Mouse (Mus musculus) heart, postnatal 10 days (tissue): ENCODE measurements at regions not wholly inside any gene's neighbourhood (a gene's known extent, or its start where the extent isn't known, plus 50 kb on each side); places are given as distances from the start of the nearest gene placed in this dataset.

Source experiments
- DNase-seq, 2 experiments: peaks; one replicate each; pipeline ENCODE4 v3.0.0; 2021
- intact Hi-C: fragments of 180-260 bp; cut with DNase I; formaldehyde crosslinking; loops from one replicate; pipeline ENCODE4 v1.15.1; 2025

DNA sequence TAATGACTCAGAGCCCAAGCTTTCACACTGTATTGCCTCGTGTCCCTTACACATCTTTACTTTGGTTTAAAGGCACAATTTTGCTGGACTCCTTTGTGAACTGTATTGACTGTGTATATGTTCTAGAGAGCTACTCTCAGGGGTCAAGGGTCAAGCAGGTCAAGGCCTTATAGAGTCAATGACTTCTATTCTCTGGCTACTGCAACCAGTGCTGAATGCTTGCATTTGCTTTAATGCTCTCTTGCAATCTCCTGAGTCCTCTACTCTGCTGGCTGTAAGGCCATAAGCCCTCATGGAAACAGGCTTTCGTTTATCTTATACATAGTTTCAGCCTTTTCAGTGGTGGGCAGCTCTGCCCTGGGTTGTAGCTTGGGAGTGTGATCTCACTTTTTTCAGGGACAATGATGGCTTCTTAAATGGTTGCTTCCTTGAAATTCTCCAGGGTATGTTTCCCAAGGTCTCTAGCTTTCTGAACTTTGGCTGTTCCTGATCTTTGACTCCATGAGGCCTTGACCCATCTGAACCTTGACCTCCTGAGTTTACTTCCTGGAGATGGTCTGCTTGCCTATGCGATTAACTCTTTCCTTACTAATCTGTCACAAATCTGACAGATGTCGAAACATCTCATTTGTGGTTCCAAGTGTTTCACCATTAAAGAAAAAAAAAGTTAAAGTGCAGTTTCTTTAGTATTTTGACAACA, 433.8 kb upstream of the Dph6 start:
- peak in 1 of 2 experiments; percentile 2 for DNase-seq
- intact Hi-C loops, result no loop called here

GRCm38 (mm10) chr2:115090430-115091175, 435.8 kb upstream of the Dph6 start:
- intact Hi-C loops, result no loop called here
- DNase-seq, result no peak

GRCm38 (mm10) chr2:115095351-115095750, 440.6 kb upstream of the Dph6 start:
- DNase-seq, result no peak
- intact Hi-C loops, result no loop called here

DNA sequence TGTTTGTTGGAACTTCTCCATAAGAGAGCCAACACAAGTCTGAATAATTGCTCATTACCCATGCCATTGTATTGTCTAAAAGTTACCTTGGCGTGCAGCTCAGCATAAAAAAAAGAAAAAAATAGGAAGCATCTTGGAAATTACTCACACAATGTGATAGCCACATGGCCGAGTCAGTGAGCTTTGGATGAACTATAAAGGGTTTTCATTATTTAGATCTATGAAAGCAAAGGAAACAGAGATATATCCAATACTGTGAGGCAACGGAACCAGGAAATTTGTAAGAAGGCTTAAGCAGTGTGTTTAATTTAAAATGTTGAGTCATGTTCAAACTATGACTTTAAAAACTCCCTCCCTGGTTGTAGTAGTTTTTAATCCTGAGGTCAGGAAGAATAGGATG, 446.7 kb upstream of the Dph6 start:
- intact Hi-C loops, result no loop called here
- DNase-seq, result peak in 1 of 2 experiments; percentile 5

GRCm38 (mm10) chr2:115119429-115120205, 461.9 kb upstream of the BC052040 start:
- intact Hi-C loops, result no loop called here
- DNase-seq, result no peak

DNA sequence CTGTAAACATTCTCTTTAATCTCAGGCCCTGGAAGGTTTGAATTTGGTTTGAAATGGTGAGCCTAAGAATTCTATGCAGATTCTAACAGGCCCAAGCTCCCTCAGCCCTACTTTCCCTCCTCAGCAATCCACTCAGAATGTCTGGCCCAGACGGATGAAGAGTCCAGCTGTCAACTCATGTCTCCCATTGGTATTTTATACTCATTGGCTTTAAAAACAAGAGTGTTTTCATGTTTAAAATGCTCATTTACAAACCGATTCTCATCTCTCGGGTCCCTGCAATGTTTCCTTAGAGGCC, 461.4 kb upstream of the BC052040 start:
- no peak for DNase-seq
- intact Hi-C loops, result no loop called here

- DNase-seq, result no peak
- intact Hi-C loops, result no loop called here
These were observed 454.7 kb upstream of the BC052040 start for GRCm38 (mm10) chr2:115126625-115127369.

- intact Hi-C loops, result no loop called here
- DNase-seq, result no peak
These were observed 449.8 kb upstream of the BC052040 start for GRCm38 (mm10) chr2:115131746-115132145.

DNA sequence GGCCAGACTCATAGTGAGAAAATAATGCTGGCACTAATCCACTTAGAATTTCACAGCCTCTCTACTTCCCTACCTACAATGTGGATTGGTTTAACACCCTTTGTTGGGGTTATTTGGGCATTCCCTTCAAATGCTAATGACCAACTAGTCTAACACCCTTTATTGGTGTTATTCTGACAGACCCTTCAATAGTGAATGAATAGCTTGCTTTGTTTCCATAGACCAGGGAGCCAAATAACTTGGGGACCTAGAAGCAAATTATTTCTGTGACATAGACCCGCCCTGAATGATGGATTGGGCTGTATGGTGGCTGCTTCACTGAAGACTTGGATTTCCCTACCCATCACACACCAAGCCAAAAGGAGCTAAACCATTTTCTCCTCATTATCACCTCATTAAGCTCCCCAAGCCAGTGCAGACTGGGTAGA, 449.3 kb upstream of the BC052040 start:
- intact Hi-C loops, result no loop called here
- no peak for DNase-seq

GRCm38 (mm10) chr2:115141416-115141815, 440.1 kb upstream of the BC052040 start:
- peak in 1 of 2 experiments; percentile 4 for DNase-seq
- intact Hi-C loops, result no loop called here

- intact Hi-C loops, result no loop called here
- DNase-seq, result no peak
These were observed 409.4 kb upstream of the BC052040 start for GRCm38 (mm10) chr2:115172111-115172510.

DNA sequence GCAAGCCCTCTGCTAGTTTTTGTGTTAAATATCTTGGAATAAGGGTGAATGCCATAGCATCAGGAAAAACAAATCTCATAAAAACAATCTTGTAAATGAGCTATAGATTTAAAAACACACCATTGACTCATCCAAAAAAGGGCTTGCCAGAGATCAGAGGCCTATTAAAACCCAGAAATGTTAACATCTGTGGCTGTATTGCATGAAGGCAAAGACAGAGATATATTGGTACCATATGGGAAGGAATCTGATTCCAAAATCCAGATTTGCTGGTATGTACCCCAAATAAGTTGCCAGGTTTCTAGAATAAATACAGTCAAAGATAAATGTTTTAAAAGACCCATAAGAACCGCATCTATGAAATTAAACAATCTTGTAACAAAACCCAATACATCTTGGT, 404.4 kb upstream of the BC052040 start:
- DNase-seq, result no peak
- intact Hi-C loops, result no loop called here

GRCm38 (mm10) chr2:115177896-115178295, 403.6 kb upstream of the BC052040 start:
- DNase-seq, result no peak
- intact Hi-C loops, result no loop called here

DNA sequence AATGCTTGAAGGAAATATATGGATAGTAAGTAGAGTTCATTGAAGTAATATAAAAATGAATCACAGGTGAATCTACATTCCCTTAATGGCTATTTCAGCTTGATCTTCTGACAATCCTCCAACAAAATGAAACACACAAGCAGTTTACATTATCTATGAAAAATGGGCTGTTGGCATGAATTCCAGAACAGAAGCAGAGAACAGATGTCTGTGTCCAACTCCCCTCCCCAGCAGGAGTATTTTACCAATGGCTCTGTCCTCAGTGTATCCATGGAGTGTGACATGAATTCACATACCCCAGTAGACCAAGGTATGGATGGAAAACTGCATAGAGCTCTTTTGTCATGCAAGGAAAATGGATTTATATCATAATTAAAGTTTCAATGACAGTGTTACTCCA, 370.3 kb upstream of the BC052040 start:
- no peak for DNase-seq
- intact Hi-C loops, result no loop called here

- DNase-seq, result no peak
- intact Hi-C loops, result no loop called here
These were observed 368.1 kb upstream of the BC052040 start for GRCm38 (mm10) chr2:115213181-115213970.

- intact Hi-C loops, result no loop called here
- DNase-seq, result no peak
These were observed 367.2 kb upstream of the BC052040 start for GRCm38 (mm10) chr2:115214292-115214691.

DNA sequence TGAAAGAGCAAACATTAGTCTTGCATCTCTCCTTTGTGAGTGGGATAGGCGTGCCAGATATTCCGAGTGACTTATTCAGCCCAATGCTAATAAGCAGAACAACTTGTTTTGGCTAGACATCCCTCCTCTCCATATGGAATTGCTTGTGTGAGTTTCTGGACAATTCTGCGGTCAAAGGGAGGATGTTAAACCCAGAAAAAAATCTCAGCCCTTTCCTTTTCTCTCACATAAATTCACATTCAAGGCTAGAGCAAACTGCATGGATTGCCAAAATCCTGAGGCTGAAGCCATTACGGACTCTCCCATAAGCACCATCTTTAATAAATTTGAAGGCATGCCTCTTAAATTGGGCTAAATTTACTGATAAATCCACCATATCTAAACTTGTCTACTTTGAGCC, 351.5 kb upstream of the BC052040 start:
- DNase-seq, result no peak
- intact Hi-C loops, result no loop called here

- no peak for DNase-seq
- intact Hi-C loops, result no loop called here
These were observed 333.8 kb upstream of the BC052040 start for GRCm38 (mm10) chr2:115247673-115248072.

DNA sequence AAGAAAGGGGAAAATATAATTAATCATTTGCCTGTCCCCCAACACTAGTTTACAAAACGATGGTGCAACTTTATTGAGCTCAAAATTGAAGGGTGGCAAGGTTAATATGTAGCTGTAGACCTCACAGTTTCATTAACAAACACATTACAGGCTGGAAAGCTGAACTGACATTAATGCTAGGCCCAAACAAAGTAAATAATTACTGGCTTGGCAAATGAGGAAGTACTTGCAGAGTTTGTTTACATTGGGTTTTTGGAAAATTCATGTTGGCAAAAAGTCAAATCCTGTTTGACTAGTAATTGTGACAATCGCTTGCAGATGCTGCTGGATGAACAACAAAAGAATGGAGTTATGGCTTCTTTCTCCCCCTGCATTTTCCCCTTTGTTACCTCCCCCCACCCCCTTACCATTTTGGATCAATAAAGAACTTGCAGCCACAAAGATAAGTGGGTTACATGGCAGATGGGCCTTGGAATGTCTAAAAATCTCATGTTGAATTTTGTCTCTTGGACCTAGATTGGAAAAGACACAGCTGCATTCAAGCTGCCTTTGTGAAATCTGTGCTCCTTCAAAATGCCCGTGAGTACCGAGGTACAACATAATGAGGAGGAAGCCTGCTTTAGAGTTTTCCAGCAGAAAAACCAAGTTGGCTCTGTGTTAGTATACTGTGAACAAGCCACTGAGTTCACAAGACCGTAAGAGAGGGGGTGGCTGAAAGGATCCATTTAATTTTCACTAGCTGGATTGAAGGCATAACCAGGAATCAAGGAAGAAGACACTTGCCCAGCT, 331.3 kb upstream of the BC052040 start:
- DNase-seq, result no peak

More for the DNA sequence above, 331.3 kb upstream of the BC052040 start:
- intact Hi-C loops, result no loop called here
